Mouse (Mus musculus): ENCODE data around the gene P2ry13. TPM values are rescaled to one million over a fixed set of nuclear protein-coding genes. Genes with fewer than 3 reads are reported as not detected.

P2ry13 gene
- total RNA-seq, 1 experiment: not detected

GRCm38 (mm10) chr3:59225411-59225810, 14.7 kb upstream of the P2ry13 start:
- Histone ChIP-seq H3K4me3 (ENCODE audit: insufficient read depth in 1 of 2, low read depth in 1 of 2, low read length in 2 of 2, poor library complexity in 1 of 2, severe bottlenecking in 1 of 2) (no peak overlapping the region), H3K36me3 (ENCODE audit: control insufficient read depth, insufficient read depth, low read length, poor library complexity, severe bottlenecking) (no peaks in the 10 kb centered on the region)
- TF ChIP-seq CHD2 (IDR thresholded peaks at IDR 0.05; ENCODE audit: low read depth, low read length) (no peak), HCFC1 (IDR thresholded peaks at IDR 0.05; ENCODE audit: borderline replicate concordance, insufficient read depth, low read length) (no peak), MAFK (IDR thresholded peaks at IDR 0.05; ENCODE audit: insufficient read depth, low read depth, low read length) (no peak), ZNF384 (IDR thresholded peaks at IDR 0.05; ENCODE audit: low read depth, low read length) (no peak), ZC3H11A (IDR thresholded peaks at IDR 0.05; ENCODE audit: borderline replicate concordance, low read depth, low read length) (no peak)

GRCm38 (mm10) chr3:59222303-59222702, 11.6 kb upstream of the P2ry13 start:
- no peak overlapping the region for H3K27ac ChIP-seq (ENCODE audit: insufficient read depth, low read depth, low read length, poor library complexity, severe bottlenecking)
- no peak overlapping the region for H3K4me3 ChIP-seq (ENCODE audit: insufficient read depth in 1 of 2, low read depth in 1 of 2, low read length in 2 of 2, poor library complexity in 1 of 2, severe bottlenecking in 1 of 2)
- in situ Hi-C loops (cut with MboI; ENCODE audit: low sequenced_read_pairs in 2 of 2, unreplicated experiment in 2 of 2): no loop called here
- H3K4me1 ChIP-seq (ENCODE audit: control insufficient read depth in 2 of 2, insufficient read depth in 2 of 2, low read length in 2 of 2, poor library complexity in 1 of 2): no peaks in the 10 kb centered on the region
- TF ChIP-seq HCFC1 (IDR thresholded peaks at IDR 0.05; ENCODE audit: borderline replicate concordance, insufficient read depth, low read length): no peak
- no peak overlapping the region for H3K9ac ChIP-seq (ENCODE audit: insufficient read depth, low read depth, low read length, poor library complexity, severe bottlenecking)
- no peaks in the 10 kb centered on the region for H3K9me3 ChIP-seq (ENCODE audit: control insufficient read depth, insufficient read depth, low read depth, low read length)
- DNase-seq (ENCODE audit: low read depth, low spot score): no peak
- no peaks in the 10 kb centered on the region for H3K36me3 ChIP-seq (ENCODE audit: control insufficient read depth, insufficient read depth, low read length, poor library complexity, severe bottlenecking)

More at GRCm38 (mm10) chr3:59225411-59225810, 14.7 kb upstream of the P2ry13 start:
- no peak overlapping the region for H3K27ac ChIP-seq (ENCODE audit: insufficient read depth, low read depth, low read length, poor library complexity, severe bottlenecking)
- in situ Hi-C loops (cut with MboI; ENCODE audit: low sequenced_read_pairs in 2 of 2, unreplicated experiment in 2 of 2): no loop called here
- H3K9ac ChIP-seq (ENCODE audit: insufficient read depth, low read depth, low read length, poor library complexity, severe bottlenecking): no peak overlapping the region
- no peak for DNase-seq (ENCODE audit: low read depth, low spot score)
- no peaks in the 10 kb centered on the region for H3K4me1 ChIP-seq (ENCODE audit: control insufficient read depth in 2 of 2, insufficient read depth in 2 of 2, low read length in 2 of 2, poor library complexity in 1 of 2)
- H3K9me3 ChIP-seq (ENCODE audit: control insufficient read depth, insufficient read depth, low read depth, low read length): no peaks in the 10 kb centered on the region

GRCm38 (mm10) chr3:59219326-59219725, 8.6 kb upstream of the P2ry13 start:
- in situ Hi-C loops (cut with MboI; ENCODE audit: low sequenced_read_pairs in 2 of 2, unreplicated experiment in 2 of 2): no loop called here
- no peak overlapping the region for H3K4me3 ChIP-seq (ENCODE audit: insufficient read depth in 1 of 2, low read depth in 1 of 2, low read length in 2 of 2, poor library complexity in 1 of 2, severe bottlenecking in 1 of 2)
- no peaks in the 10 kb centered on the region for H3K4me1 ChIP-seq (ENCODE audit: control insufficient read depth in 2 of 2, insufficient read depth in 2 of 2, low read length in 2 of 2, poor library complexity in 1 of 2)
- no peak overlapping the region for H3K9ac ChIP-seq (ENCODE audit: insufficient read depth, low read depth, low read length, poor library complexity, severe bottlenecking)
- no peak for TF ChIP-seq ZNF384 (IDR thresholded peaks at IDR 0.05; ENCODE audit: low read depth, low read length)
- TF ChIP-seq CHD2 (IDR thresholded peaks at IDR 0.05; ENCODE audit: low read depth, low read length): no peak
- TF ChIP-seq MAFK (IDR thresholded peaks at IDR 0.05; ENCODE audit: insufficient read depth, low read depth, low read length): no peak
- TF ChIP-seq ZC3H11A (IDR thresholded peaks at IDR 0.05; ENCODE audit: borderline replicate concordance, low read depth, low read length): no peak
- TF ChIP-seq HCFC1 (IDR thresholded peaks at IDR 0.05; ENCODE audit: borderline replicate concordance, insufficient read depth, low read length): no peak
- no peak overlapping the region for H3K27ac ChIP-seq (ENCODE audit: insufficient read depth, low read depth, low read length, poor library complexity, severe bottlenecking)
- no peaks in the 10 kb centered on the region for H3K36me3 ChIP-seq (ENCODE audit: control insufficient read depth, insufficient read depth, low read length, poor library complexity, severe bottlenecking)
- no peak for DNase-seq (ENCODE audit: low read depth, low spot score)
- H3K9me3 ChIP-seq (ENCODE audit: control insufficient read depth, insufficient read depth, low read depth, low read length): no peaks in the 10 kb centered on the region

- H3K9ac ChIP-seq (ENCODE audit: insufficient read depth, low read depth, low read length, poor library complexity, severe bottlenecking): no peak overlapping the region
- H3K4me1 ChIP-seq (ENCODE audit: control insufficient read depth in 2 of 2, insufficient read depth in 2 of 2, low read length in 2 of 2, poor library complexity in 1 of 2): no peaks in the 10 kb centered on the region
- no peak overlapping the region for H3K4me3 ChIP-seq (ENCODE audit: insufficient read depth in 1 of 2, low read depth in 1 of 2, low read length in 2 of 2, poor library complexity in 1 of 2, severe bottlenecking in 1 of 2)
- in situ Hi-C loops (cut with MboI; ENCODE audit: low sequenced_read_pairs in 2 of 2, unreplicated experiment in 2 of 2): no loop called here
- no peaks in the 10 kb centered on the region for H3K36me3 ChIP-seq (ENCODE audit: control insufficient read depth, insufficient read depth, low read length, poor library complexity, severe bottlenecking)
- H3K9me3 ChIP-seq (ENCODE audit: control insufficient read depth, insufficient read depth, low read depth, low read length): no peaks in the 10 kb centered on the region
- TF ChIP-seq ZC3H11A (IDR thresholded peaks at IDR 0.05; ENCODE audit: borderline replicate concordance, low read depth, low read length) (no peak), ZNF384 (IDR thresholded peaks at IDR 0.05; ENCODE audit: low read depth, low read length) (no peak), HCFC1 (IDR thresholded peaks at IDR 0.05; ENCODE audit: borderline replicate concordance, insufficient read depth, low read length) (no peak), CHD2 (IDR thresholded peaks at IDR 0.05; ENCODE audit: low read depth, low read length) (no peak), MAFK (IDR thresholded peaks at IDR 0.05; ENCODE audit: insufficient read depth, low read depth, low read length) (no peak)
- no peak overlapping the region for H3K27ac ChIP-seq (ENCODE audit: insufficient read depth, low read depth, low read length, poor library complexity, severe bottlenecking)
- no peak for DNase-seq (ENCODE audit: low read depth, low spot score)
Observed at GRCm38 (mm10) chr3:59217211-59217610, 6.5 kb upstream of the P2ry13 start.

DNA sequence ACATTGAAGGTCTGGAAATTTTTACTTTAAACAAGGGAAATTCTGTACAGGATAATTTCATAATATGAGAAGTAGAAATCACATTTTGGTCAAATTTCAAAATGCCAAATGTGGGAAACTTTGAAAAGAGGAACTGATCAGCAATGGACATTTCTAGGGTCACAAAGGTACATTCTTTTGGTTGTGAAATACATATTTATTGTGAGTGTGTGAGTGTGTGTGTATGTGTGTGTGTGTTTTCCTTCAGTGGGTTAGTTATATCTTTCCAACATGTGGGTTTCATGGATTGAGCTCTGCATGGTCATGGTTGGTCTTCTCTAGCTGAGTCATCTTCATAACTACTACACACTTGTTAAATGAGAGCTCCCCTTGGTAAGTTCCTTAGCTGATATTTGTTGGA, 1.7 kb upstream of the P2ry13 start:
- TF ChIP-seq ZC3H11A (IDR thresholded peaks at IDR 0.05; ENCODE audit: borderline replicate concordance, low read depth, low read length) (no peak), CHD2 (IDR thresholded peaks at IDR 0.05; ENCODE audit: low read depth, low read length) (no peak), ZNF384 (IDR thresholded peaks at IDR 0.05; ENCODE audit: low read depth, low read length) (no peak), HCFC1 (IDR thresholded peaks at IDR 0.05; ENCODE audit: borderline replicate concordance, insufficient read depth, low read length) (no peak)
- H3K36me3 ChIP-seq (ENCODE audit: control insufficient read depth, insufficient read depth, low read length, poor library complexity, severe bottlenecking): no peaks in the 10 kb centered on the region
- no peak overlapping the region for H3K4me3 ChIP-seq (ENCODE audit: insufficient read depth in 1 of 2, low read depth in 1 of 2, low read length in 2 of 2, poor library complexity in 1 of 2, severe bottlenecking in 1 of 2)
- H3K9me3 ChIP-seq (ENCODE audit: control insufficient read depth, insufficient read depth, low read depth, low read length): no peaks in the 10 kb centered on the region
- in situ Hi-C loops (cut with MboI; ENCODE audit: low sequenced_read_pairs in 2 of 2, unreplicated experiment in 2 of 2): no loop called here
- DNase-seq (ENCODE audit: low read depth, low spot score): no peak
- no peak overlapping the region for H3K9ac ChIP-seq (ENCODE audit: insufficient read depth, low read depth, low read length, poor library complexity, severe bottlenecking)
- no peak overlapping the region for H3K27ac ChIP-seq (ENCODE audit: insufficient read depth, low read depth, low read length, poor library complexity, severe bottlenecking)
- no peaks in the 10 kb centered on the region for H3K4me1 ChIP-seq (ENCODE audit: control insufficient read depth in 2 of 2, insufficient read depth in 2 of 2, low read length in 2 of 2, poor library complexity in 1 of 2)
